18 mouse cellular contexts compared by ENCODE assay signal in the genomic region with DNA sequence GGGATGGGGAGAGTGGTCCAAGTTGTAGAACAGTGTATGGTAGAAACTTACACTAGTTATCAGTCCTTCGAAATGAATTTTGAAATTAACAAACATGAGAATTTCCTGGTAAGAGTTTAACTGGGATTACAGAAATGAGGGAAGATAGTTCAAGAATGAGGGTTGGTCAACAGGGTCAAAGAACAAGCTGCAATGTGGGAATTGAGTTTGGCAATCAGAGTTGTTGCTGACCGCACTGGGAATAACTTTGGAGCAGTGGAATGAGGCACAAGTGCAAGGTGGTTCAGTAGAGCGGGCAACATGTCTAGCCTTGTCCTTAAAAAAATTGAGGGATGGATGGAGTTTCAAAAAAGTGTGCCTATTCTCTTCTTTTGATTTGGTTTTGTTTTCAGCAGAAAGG. TPM values are rescaled to one million over a fixed set of nuclear protein-coding genes. Genes with fewer than 3 reads are reported as not detected.
DNase-seq lines count a peak whose midpoint lies in the region; ATAC-seq lines count a peak whose summit lies in the region.
"Had no signal": no experiment of that assay in that cellular context is flagged by ENCODE, and none has a peak within 500 bp of the region (broad histone marks: within the 10 kb centered on the region; RNA-seq: fewer than 3 reads in every experiment).

No protein-coding gene starts in this region.

- H3K9ac ChIP-seq in hindbrain, embryonic 14.5 days = no peak overlapping the region
- H3K9ac ChIP-seq: embryonic facial prominence, embryonic 13.5 days; forebrain, embryonic 12.5 days; hindbrain, embryonic 12.5 days had no signal

- H3K27me3 ChIP-seq in hindbrain, embryonic 14.5 days (ENCODE audit: control insufficient read depth, insufficient read depth, low read length) = no peaks in the 10 kb centered on the region
- H3K27me3 ChIP-seq: embryonic facial prominence, embryonic 13.5 days; forebrain, embryonic 12.5 days; hindbrain, embryonic 12.5 days had no signal

- DNase-seq in adrenal gland, postnatal 14 days = peak; percentile 33
- no peak for DNase-seq in adrenal gland, adult 8-10 months
- DNase-seq in kidney, adult 9 months = peak; percentile 45
- no peak for DNase-seq in kidney, adult 18-20 months
- peak; percentile 76 for DNase-seq in adipocyte (ENCODE audit: low spot score)
- DNase-seq in hindbrain, embryonic 14.5 days (ENCODE audit: low spot score) = no peak
- DNase-seq: cerebellum, adult 18-20 months; cerebellum, adult 9-11 months; cerebellum, postnatal 36 days; gastrocnemius, postnatal 10 days; heart, postnatal 10 days; heart, postnatal 4 days had no signal

- WGBS in hindbrain, embryonic 14.5 days = 96% methylated on average over 3 of the region's 3 CpGs

- no peak for ATAC-seq in hindbrain, embryonic 14.5 days (ENCODE audit: low FRiP score)
- ATAC-seq: forebrain, embryonic 16.5 days; hindbrain, postnatal 0 days had no signal

- no peaks in the 10 kb centered on the region for H3K9me3 ChIP-seq in hindbrain, embryonic 14.5 days (ENCODE audit: control insufficient read depth, low read length)
- H3K9me3 ChIP-seq: embryonic facial prominence, embryonic 13.5 days; forebrain, embryonic 12.5 days; heart, embryonic 10.5 days; hindbrain, embryonic 12.5 days had no signal

- H3K4me3 ChIP-seq in hindbrain, embryonic 14.5 days (replicated peaks; ENCODE audit: low read length) = no peak overlapping the region
- H3K4me3 ChIP-seq: embryonic facial prominence, embryonic 13.5 days; forebrain, embryonic 12.5 days; heart, embryonic 10.5 days; hindbrain, embryonic 12.5 days had no signal

- no peak overlapping the region for H3K27ac ChIP-seq in hindbrain, embryonic 14.5 days
- H3K27ac ChIP-seq: embryonic facial prominence, embryonic 13.5 days; forebrain, embryonic 12.5 days; heart, embryonic 10.5 days; hindbrain, embryonic 12.5 days; hindbrain, postnatal 0 days had no signal

- no peak overlapping the region for H3K4me2 ChIP-seq in hindbrain, embryonic 14.5 days (replicated peaks)
- H3K4me2 ChIP-seq: embryonic facial prominence, embryonic 13.5 days; forebrain, embryonic 12.5 days; hindbrain, embryonic 12.5 days had no signal

- H3K36me3 ChIP-seq in hindbrain, embryonic 14.5 days (replicated peaks; ENCODE audit: control insufficient read depth, insufficient read depth) = no peaks in the 10 kb centered on the region
- H3K36me3 ChIP-seq: embryonic facial prominence, embryonic 13.5 days; forebrain, embryonic 12.5 days; heart, embryonic 10.5 days; hindbrain, embryonic 12.5 days had no signal

- no peaks in the 10 kb centered on the region for H3K4me1 ChIP-seq in hindbrain, embryonic 14.5 days (replicated peaks; ENCODE audit: control insufficient read depth, insufficient read depth, low read length)
- H3K4me1 ChIP-seq: embryonic facial prominence, embryonic 13.5 days; forebrain, embryonic 12.5 days; heart, embryonic 10.5 days; hindbrain, embryonic 12.5 days had no signal

RNA-seq across cellular contexts. Expression of a gene that starts 35.0 kb away (rescaled TPM):
- 61.6 and 112 TPM in 2 replicates for total RNA-seq in adrenal gland, postnatal 14 days (2021)
- 100 to 1,000 TPM in 1 of 4 experiments, 10 to 100 TPM in 3; 67.5 to 155 (median 78.8) TPM for total RNA-seq in adrenal gland, adult 8-10 months (2022)
- polyA plus RNA-seq in hindbrain, embryonic 14.5 days (2014; fragmentation: Nextera tagmentation; extraction: Ambion mirVana) = 13.4 and 14.4 TPM in 2 replicates

Comparison
In these comparisons a context has a peak if more than half of its experiments do, and no peak if none do; other contexts are left out.
1. DNase-seq: peak in adrenal gland, postnatal 14 days (single experiment), kidney, adult 9 months (single experiment) and adipocyte (single experiment); none in adrenal gland, adult 8-10 months (single experiment), kidney, adult 18-20 months (single experiment) and hindbrain, embryonic 14.5 days (single experiment).